Mouse (Mus musculus): ENCODE results near the gene Gstp1.

Gstp1 gene

DNA sequence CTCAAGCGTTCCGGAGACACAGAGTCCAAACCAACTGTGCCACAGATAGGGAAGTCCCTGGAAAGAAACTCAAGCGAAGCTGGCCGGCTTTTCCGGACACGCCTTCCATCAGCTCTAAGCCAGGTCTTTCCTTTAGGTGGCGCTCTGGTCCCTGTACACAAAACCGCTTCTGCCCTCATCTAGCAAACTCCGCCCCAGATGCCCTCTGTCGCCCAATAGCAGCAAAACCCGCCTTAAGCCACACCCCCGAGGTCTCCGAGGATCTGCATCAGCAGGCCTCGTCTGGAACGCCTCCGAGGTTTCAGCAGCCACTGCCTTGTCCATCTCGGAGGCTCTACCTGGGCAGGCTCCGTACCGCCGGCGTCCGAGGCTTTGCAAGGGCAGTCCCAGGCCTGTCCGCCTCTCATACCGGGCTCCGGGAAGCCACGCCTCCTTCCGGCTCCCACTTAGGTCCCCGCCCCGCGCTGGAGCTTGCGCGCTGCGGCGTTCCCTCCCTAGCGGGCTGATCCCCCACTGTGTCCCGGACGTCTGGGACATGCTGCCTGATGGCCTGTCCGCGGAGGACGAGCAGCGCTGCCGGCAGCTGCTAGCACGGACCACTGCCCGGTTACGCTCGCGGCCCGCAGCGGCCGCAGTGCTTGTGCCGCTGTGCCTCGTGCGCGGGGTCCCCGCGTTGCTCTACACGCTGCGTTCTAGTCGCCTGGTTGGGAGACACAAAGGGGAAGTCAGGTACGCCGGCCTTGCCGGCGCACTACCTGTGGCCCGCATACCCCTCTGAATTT is 37.5 kb downstream of the Gstp1 start, which contains the start of the genes Nudt8 and Gm49405:
TSS of gene Nudt8 (plus strand) at position 462 of the 782 bp plus-strand sequence.
TSS of gene Gm49405 (plus strand) at position 508 of the 782 bp plus-strand sequence.
- peak; percentile 93 to 95 for DNase-seq (ENCODE audit: low spot score in 2 of 2)

DNA sequence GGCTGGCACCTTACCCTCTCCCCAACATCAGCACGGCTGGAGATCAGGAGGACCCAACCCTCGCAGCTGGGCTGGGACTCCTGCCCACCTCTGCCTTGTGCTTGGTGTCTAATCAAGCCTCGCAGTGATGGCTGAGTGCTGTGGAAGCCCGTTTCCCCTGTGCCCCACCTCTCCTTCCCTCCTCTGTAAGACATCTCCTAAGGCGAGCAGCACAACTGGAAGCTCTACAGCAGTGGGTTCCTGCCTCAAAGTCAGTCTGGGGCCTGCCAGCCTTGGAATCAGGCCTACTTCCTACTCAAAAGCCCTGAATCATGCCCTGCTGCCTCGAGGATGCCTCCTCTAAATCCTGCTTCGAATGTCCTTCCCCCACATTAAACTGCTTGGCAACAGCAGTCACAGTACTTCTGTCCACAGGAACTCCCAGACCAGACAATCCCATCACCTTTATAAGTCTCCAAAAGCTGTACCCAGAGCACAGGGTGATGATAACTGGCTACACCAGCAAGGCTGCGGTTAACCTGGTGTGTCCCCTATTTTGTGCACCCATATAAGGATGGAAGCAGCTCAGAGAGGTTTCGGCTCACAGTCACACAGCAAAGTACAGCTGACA is 38.6 kb downstream of the Gstp1 start:
- no peak for DNase-seq (ENCODE audit: low spot score in 2 of 2)

DNA sequence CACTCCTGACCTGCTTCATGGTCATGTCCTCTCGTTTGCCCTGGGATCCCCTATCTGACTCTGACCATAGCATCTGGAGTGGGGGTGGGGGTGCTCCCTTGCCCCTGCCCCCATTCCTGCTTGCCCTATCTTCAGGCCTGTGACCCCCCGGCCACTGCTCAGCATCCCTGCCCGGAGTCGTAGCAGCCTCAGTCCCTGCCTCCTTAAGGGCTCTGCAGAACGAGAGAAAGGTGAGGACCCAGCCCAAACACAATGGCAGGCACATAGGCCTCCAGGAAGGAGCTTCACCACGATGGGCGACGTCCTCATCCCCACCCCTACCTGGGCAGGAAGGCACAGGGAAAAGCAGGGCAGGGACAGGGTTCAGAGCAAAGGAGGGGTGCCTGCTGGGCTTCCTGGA is 39.5 kb downstream of the Gstp1 start:
- no peak for DNase-seq (ENCODE audit: low spot score in 2 of 2)

DNA sequence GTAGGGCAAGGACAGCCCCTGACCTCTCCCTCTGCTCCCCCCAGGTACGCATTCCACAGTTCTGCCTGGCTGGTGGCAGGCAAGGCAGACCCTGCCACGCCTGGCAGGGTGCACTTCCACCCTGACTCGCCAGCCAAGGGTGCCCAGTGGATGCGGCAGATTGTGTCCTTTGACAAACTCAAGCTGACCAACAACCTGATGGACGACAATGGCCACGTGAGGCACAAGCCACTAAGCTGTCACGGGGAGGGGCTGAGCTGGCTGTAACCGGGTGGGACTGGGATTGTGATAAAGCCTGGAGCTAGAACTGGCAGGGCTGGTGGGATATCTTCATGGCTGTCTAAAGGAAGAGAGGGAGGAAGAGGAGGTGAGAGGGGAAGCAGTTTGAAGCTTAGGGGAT is 40.6 kb downstream of the Gstp1 start:
- DNase-seq (ENCODE audit: low spot score in 2 of 2), result no peak

DNA sequence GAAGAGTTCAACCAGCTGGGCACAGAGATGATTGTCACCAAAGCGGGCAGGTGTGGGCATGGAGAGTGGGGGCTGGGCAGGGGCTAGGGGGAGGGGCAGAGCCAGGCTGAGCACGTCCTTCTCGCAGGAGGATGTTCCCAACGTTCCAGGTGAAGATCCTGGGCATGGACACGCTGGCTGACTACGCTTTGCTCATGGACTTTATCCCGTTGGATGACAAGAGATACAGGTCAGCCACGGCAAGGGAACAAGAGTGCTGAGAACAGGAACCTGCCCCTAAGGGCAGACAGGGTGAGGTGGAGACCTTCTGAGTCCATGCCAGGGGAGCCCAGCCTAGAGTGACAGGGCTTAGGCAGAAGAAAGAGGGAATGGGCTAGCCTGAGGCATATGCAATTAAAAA is 41.0 kb downstream of the Gstp1 start:
- no peak for DNase-seq (ENCODE audit: low spot score in 2 of 2)

DNA sequence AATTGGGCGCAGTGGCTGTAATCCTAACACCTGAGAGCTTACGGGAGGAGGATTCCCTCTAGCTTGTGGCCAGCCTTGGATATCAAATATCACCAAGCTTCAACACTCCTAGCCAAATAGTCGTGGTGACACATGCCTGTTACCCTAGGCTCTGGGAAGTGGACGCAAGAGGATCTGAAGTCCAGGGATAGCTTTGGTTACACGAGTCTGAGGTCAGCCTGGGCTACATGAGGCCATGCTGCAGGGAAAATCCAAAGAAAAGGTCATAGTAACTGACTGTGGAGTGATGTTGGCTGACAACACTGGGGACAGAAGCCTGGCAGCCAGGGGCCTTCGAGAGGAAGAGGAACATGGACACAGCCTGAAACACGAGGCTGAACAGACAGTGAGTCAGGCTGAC is 41.7 kb downstream of the Gstp1 start:
- DNase-seq (ENCODE audit: low spot score in 2 of 2), result no peak

DNA sequence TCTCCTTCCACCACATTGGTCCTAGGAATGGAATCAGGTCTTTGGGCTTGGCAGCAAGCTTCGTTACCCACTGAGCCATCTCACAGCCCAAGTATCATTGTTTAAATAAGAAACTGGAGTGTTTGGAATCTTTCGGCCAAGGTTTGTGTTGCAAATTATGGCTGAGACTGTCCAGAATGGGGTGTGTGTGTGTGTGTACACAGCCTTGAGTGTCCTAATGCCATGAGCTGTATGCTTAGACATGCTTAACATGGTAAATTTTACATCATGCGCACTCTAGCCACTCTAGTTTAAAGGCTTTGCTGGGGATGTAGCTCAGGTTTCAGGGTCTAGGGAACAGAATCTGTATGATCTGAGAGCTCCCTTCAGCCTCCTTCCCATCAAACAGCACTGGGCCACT is 42.3 kb downstream of the Gstp1 start:
- no peak for DNase-seq (ENCODE audit: low spot score in 2 of 2)

DNA sequence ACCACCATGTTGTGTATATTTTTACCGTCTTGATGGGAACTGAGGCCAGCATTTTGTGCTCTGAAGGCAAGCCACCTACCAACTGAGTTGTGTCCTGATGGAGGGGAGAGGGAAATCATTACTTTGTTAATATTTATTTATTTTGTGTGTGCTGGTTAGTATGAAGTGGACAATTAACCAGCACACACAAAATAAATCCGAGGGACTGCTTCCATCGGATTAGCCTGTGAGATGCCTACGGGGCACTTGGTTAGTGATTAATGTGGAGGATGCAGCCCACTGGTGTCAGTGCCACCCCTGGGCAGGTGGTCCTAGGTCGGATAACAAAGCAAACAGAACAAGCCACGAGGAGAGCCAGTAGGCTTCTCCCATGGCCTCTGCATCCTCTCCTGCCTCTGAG is 42.9 kb downstream of the Gstp1 start:
- no peak for DNase-seq (ENCODE audit: low spot score in 2 of 2)

DNA sequence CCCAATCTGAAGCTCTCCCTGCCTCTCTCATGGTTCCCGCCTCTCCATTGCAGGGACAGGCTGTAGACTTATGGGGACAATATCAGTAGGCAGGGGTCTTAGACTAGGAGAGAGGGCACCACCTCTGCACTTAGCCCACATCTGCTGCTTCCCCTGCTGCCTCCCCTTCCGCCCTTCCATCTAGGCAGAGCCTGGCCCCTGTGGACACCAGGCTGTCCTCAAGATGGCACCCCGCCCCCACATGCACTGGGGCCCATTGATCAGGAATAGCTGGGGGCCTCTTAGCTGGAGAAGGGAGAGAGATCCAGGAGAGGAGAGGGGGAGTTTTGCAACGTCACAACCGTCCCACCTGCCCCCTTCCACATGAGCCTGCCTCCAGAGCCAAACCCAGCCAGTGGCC is 45.4 kb downstream of the Gstp1 start, which contains the start of gene Tbx10:
TSS of gene Tbx10 (plus strand) at position 337 of the 400 bp plus-strand sequence.
- no peak for DNase-seq (ENCODE audit: low spot score in 2 of 2)

DNA sequence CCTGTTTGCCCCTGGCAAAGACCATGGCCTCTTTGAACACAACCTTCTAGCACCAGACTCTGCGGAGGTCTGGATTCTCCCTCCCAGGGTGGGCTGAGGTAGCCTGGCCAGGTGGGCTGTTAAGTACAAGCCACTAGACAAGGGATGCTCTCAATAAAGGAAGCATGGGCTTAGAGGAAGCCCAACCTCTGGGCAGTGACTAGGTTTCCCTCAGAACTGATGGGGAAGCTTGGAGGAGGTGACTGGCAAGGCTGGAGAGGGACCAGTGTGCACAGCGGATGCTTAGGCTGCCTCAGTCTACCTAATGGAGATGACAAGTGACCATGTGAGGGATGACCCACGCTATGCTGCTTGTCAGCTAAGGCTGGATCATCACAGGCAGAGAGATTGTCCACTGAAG is 45.8 kb downstream of the Gstp1 start:
- DNase-seq (ENCODE audit: low spot score in 2 of 2), result no peak

DNA sequence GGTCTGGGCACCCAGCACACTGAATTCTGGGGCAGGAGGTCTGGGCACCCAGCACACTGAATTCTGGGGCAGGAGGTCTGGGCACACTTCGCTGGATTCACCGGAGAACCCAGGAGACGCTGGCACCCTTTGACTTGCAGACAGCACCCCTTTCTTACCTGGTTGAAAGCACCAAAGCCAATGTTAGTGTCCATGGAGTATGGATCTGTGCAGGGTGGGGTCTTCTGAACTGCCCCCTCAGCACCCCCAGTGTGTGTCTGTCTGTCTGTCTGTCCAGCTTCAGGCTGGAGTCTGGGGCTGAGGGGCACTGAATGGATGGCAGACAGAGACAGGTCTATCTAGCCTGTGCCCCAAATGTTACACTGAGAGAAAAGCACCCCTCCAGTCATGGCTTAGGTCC is 46.2 kb downstream of the Gstp1 start:
- no peak for DNase-seq (ENCODE audit: low spot score in 2 of 2)

DNA sequence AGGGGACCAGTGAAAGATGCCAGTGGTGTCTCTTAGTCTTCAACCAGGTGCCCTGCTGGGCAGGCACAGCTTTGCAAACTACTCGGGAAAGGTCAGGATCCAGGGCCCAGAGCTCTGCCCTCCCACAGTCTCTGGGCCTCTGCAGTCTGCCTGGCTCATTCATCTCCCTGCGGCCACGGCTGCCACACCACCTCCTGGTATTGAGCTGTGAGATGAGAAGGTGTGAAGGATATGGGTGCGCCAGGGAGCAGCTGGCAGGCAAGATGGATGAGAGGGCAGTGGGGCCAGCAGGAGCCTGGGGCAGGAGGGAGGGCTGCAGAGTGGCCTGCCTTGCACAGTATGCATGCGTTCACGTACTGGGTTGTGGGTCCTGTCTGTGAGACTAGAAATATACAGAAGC is 47.0 kb downstream of the Gstp1 start:
- DNase-seq (ENCODE audit: low spot score in 2 of 2), result no peak

DNA sequence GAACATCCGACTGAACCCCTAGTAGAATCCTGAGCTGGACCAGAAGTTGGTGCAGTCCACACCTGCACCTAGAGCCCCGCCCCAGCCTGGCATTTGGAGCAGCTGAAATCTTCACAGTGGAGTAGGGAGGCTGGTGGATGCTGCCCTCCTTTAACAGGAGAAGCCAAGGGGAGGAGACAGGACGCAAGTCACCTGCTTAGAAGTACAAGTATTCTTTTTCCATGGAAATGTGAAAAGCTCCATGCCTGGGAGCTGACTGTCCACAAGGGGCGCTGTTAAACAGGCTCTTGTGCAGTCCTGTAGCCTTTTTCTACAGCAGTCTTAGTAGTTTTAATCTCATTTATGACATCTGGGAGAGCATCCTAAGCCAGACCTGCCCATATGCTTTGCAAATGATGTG is 49.0 kb downstream of the Gstp1 start:
- DNase-seq (ENCODE audit: low spot score in 2 of 2), result no peak

DNA sequence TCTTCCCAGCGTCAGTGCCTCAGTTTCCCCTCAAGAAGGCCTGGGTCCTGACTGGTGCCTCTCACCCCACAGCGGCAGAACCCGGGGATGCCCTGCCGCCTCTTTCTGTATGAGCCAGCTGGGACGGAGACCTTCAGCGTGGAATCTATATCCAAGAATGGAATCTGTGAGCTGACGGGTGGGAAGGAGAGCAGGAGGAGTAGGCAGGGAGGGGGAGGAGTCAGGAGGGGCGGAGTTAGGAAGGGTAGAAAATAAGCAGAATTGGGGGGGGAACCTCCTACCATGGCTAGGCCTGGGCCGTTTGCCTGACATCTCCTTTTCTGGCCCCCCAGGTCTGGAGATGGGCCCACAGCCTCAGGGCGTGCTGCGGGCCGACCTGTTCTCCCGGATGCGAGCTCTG is 49.7 kb downstream of the Gstp1 start:
- DNase-seq (ENCODE audit: low spot score in 2 of 2), result no peak

DNA sequence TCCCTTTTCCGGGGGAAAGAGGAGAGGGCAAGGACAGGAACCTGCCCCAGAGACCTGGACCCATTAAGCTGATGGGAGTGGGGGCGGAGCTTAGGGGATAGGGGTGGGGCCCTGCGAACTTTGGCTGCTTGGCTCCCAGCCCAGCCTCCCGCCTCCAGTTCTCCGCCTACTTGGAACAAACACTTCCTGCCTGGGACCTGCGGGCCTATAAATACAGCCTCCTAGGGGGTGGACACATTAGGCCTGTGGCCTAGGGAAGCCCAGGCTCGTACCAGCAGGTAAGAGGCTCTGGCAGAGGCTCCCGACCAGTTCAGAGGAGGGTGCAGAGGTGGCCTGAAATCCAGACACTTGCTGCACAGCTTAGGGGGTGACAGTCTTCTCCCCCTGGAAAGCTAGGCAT is 51.5 kb downstream of the Gstp1 start, which contains the start of gene Acy3:
TSS of gene Acy3 (plus strand) at position 237 of the 400 bp plus-strand sequence.
- DNase-seq (ENCODE audit: low spot score in 2 of 2), result peak in 1 of 2 experiments; percentile 34
